Mouse (Mus musculus) thymus, adult 2 months (tissue): ENCODE measurements around the gene S100a16.

ENCODE experiments used
- CTCF ChIP-seq: fragments of 200-500 bp; IDR thresholded peaks from 2 replicates; pipeline ENCODE4 v1.5.1; 2012; ENCODE audit warnings: mild to moderate bottlenecking, control low read depth, low read length, moderate library complexity, borderline replicate concordance; ENCODE audit not compliant: control insufficient read depth, poor library complexity, insufficient read depth; ENCODE audit errors: extremely low read depth
- POLR2A ChIP-seq: fragments of 200-500 bp; IDR thresholded peaks from 2 replicates; pipeline ENCODE4 v1.6.1; 2012; ENCODE audit warnings: mild to moderate bottlenecking, low read length, control low read depth, moderate library complexity; ENCODE audit not compliant: control insufficient read depth, poor library complexity, insufficient read depth; ENCODE audit errors: extremely low read depth

GRCm38 (mm10) chr3:90537141-90537904, at the start of gene S100a16:
- TF ChIP-seq POLR2A: no peak
- no peak for TF ChIP-seq CTCF
